Mouse (Mus musculus): ENCODE measurements around the gene Mfap1b. TPM values are rescaled to one million over a fixed set of nuclear protein-coding genes. Genes with fewer than 3 reads are reported as not detected.

The Mfap1b gene
- polyA plus RNA-seq, 1 experiment from 2014 or later, result 25.2 TPM

DNA sequence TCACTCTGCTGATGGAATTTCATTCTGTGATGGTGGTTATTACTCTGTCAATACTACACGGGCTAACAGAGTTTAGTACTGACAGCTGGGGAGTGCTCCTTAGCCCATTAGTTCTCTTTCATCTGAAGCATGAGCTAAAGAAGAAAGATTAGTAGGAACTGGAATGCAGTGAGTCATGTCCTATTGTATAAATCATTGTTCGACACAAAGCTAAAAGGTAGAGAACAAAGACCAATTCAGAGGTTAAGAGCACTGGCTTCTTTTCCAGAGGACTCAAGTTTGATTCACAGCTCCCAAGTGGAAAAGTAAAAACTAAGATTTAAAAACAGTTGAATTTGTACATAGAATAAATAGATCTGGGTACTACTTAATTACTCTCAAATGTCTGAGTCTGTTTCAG lies 13.8 kb downstream of the Mfap1b start:
- no peak for ATAC-seq (ENCODE audit: low FRiP score, low TSS enrichment)

GRCm38 (mm10) chr2:121456692-121457642 lies 16.9 kb downstream of the Mfap1b start, which contains the start of gene Serinc4:
Serinc4 (minus strand) TSS chr2:121456781.
- H3K27me3 ChIP-seq (ENCODE audit: control insufficient read depth, insufficient read depth, low read length), result no peaks in the 10 kb centered on the region
- no peaks in the 10 kb centered on the region for H3K4me1 ChIP-seq (replicated peaks; ENCODE audit: control insufficient read depth, insufficient read depth)
- H3K4me2 ChIP-seq (replicated peaks; ENCODE audit: low read depth), result peak within 1 kb of the TSS; percentile 65
- H3K9ac ChIP-seq (ENCODE audit: low read length), result peak within 1 kb of the TSS; percentile 64
- ATAC-seq (ENCODE audit: low FRiP score, low TSS enrichment) (peak; percentile 90), DNase-seq (ENCODE audit: low spot score) (peak; percentile 91)
- peak within 1 kb of the TSS; percentile 62 for H3K4me3 ChIP-seq (ENCODE audit: low read depth, low read length)
- no peaks in the 10 kb centered on the region for H3K9me3 ChIP-seq (ENCODE audit: control insufficient read depth, low read length)
- H3K36me3 ChIP-seq (ENCODE audit: control insufficient read depth, insufficient read depth, low read length), result no peaks in the 10 kb centered on the region; the same call in 1 of the 2 replicates
- TF ChIP-seq EP300 (optimal IDR thresholded peaks at IDR 0.05), result no peak
- TF ChIP-seq CTCF (IDR thresholded peaks at IDR 0.05; ENCODE audit: low read depth), result no peak
- H3K27ac ChIP-seq (replicated peaks), result peak within 1 kb of the TSS; percentile 82
- 3% methylated on average over 41 of the region's 41 CpGs for WGBS

More for the DNA sequence above, 13.8 kb downstream of the Mfap1b start:
- Histone ChIP-seq H3K36me3 (ENCODE audit: control insufficient read depth, insufficient read depth, low read length) (no peaks in the 10 kb centered on the region; the same call in 1 of the 2 replicates), H3K4me2 (replicated peaks; ENCODE audit: low read depth) (no peak overlapping the region), H3K9ac (ENCODE audit: low read length) (no peak overlapping the region), H3K4me1 (replicated peaks; ENCODE audit: control insufficient read depth, insufficient read depth) (no peaks in the 10 kb centered on the region), H3K27me3 (ENCODE audit: control insufficient read depth, insufficient read depth, low read length) (no peaks in the 10 kb centered on the region), H3K4me3 (ENCODE audit: low read depth, low read length) (no peak overlapping the region), H3K9me3 (ENCODE audit: control insufficient read depth, low read length) (no peaks in the 10 kb centered on the region), H3K27ac (replicated peaks) (no peak overlapping the region)
- TF ChIP-seq CTCF (IDR thresholded peaks at IDR 0.05; ENCODE audit: low read depth), result no peak
- no peak for TF ChIP-seq EP300 (optimal IDR thresholded peaks at IDR 0.05)
- WGBS, result 43% methylated on average over 2 of the region's 2 CpGs
- DNase-seq (ENCODE audit: low spot score), result no peak

- H3K36me3 ChIP-seq (ENCODE audit: control insufficient read depth, insufficient read depth, low read length), result no peaks in the 10 kb centered on the region; the same call in 1 of the 2 replicates
- no peak overlapping the region for H3K27ac ChIP-seq (replicated peaks)
- H3K27me3 ChIP-seq (ENCODE audit: control insufficient read depth, insufficient read depth, low read length), result no peaks in the 10 kb centered on the region
- DNase-seq (ENCODE audit: low spot score) (no peak), ATAC-seq (ENCODE audit: low FRiP score, low TSS enrichment) (no peak)
- no peak overlapping the region for H3K9ac ChIP-seq (ENCODE audit: low read length)
- no peaks in the 10 kb centered on the region for H3K4me1 ChIP-seq (replicated peaks; ENCODE audit: control insufficient read depth, insufficient read depth)
- no peak overlapping the region for H3K4me2 ChIP-seq (replicated peaks; ENCODE audit: low read depth)
- 66% methylated on average over 5 of the region's 5 CpGs for WGBS
- H3K9me3 ChIP-seq (ENCODE audit: control insufficient read depth, low read length), result no peaks in the 10 kb centered on the region
- no peak for TF ChIP-seq CTCF (IDR thresholded peaks at IDR 0.05; ENCODE audit: low read depth)
- TF ChIP-seq EP300 (optimal IDR thresholded peaks at IDR 0.05), result no peak
- H3K4me3 ChIP-seq (ENCODE audit: low read depth, low read length), result no peak overlapping the region
These were observed 18.3 kb downstream of the Mfap1b start for GRCm38 (mm10) chr2:121455534-121455933.

DNA sequence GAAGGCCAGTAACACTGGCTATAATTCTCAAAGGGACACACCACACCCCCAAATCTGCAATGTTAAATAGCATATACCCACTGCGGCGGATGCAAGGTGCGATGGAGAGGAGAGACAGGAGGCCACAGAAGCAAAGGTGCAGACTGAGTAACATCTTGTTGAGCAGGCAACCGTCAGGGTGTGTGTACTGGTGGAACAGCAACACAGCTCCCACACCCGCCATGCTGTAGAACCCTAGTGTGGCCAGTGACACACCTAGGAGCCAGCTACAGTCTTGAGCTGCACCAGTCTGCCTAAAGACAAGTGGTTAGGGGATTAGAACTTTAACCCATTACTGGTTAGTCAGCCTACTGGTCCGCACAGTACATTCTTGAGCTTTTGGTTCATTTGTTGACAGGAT lies 19.9 kb downstream of the Mfap1b start:
- ATAC-seq (ENCODE audit: low FRiP score, low TSS enrichment), result no peak
- Histone ChIP-seq H3K36me3 (ENCODE audit: control insufficient read depth, insufficient read depth, low read length) (no peaks in the 10 kb centered on the region; the same call in 1 of the 2 replicates), H3K4me3 (ENCODE audit: low read depth, low read length) (no peak overlapping the region), H3K4me1 (replicated peaks; ENCODE audit: control insufficient read depth, insufficient read depth) (no peaks in the 10 kb centered on the region), H3K9ac (ENCODE audit: low read length) (no peak overlapping the region), H3K4me2 (replicated peaks; ENCODE audit: low read depth) (no peak overlapping the region), H3K27me3 (ENCODE audit: control insufficient read depth, insufficient read depth, low read length) (no peaks in the 10 kb centered on the region), H3K9me3 (ENCODE audit: control insufficient read depth, low read length) (no peaks in the 10 kb centered on the region), H3K27ac (replicated peaks) (no peak overlapping the region)
- no peak for DNase-seq (ENCODE audit: low spot score)
- 83% methylated on average over 6 of the region's 6 CpGs for WGBS
- TF ChIP-seq CTCF (IDR thresholded peaks at IDR 0.05; ENCODE audit: low read depth) (no peak), EP300 (optimal IDR thresholded peaks at IDR 0.05) (no peak)

DNA sequence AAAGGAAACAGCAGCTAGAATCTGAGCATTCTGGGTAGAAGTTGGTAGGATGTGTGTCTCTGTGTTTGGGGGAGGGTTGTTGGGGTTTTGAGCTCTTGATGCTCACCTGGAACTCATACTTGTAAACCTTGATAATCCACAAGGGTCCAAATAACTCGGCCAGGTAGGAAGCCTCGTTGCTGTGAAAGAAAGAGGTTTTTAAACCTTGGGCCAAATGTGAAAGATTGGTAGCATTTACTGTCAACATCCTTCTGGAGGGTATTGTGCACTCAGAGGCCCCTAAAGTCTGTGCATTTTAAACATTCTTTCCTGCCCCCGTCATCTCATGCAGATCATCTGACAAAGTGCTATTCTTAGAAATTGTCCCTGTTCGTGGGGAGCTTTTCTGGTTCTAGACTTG lies 20.9 kb downstream of the Mfap1b start, which contains the start of gene Hypk:
Hypk (plus strand) TSS at position 301 of the 400 bp plus-strand sequence.
- Histone ChIP-seq H3K27me3 (ENCODE audit: control insufficient read depth, insufficient read depth, low read length) (no peaks in the 10 kb centered on the region), H3K36me3 (ENCODE audit: control insufficient read depth, insufficient read depth, low read length) (no peaks in the 10 kb centered on the region; the same call in 1 of the 2 replicates), H3K9me3 (ENCODE audit: control insufficient read depth, low read length) (no peaks in the 10 kb centered on the region), H3K9ac (ENCODE audit: low read length) (no peak within 1 kb of the TSS), H3K4me3 (ENCODE audit: low read depth, low read length) (no peak within 1 kb of the TSS), H3K27ac (replicated peaks) (no peak within 1 kb of the TSS; the same call in 1 of the 2 replicates), H3K4me2 (replicated peaks; ENCODE audit: low read depth) (no peak within 1 kb of the TSS), H3K4me1 (replicated peaks; ENCODE audit: control insufficient read depth, insufficient read depth) (no peaks in the 10 kb centered on the region)
- WGBS, result 49% methylated on average over 4 of the region's 4 CpGs
- TF ChIP-seq CTCF (IDR thresholded peaks at IDR 0.05; ENCODE audit: low read depth) (no peak), EP300 (optimal IDR thresholded peaks at IDR 0.05) (no peak)
- ATAC-seq (ENCODE audit: low FRiP score, low TSS enrichment) (no peak), DNase-seq (ENCODE audit: low spot score) (no peak)

DNA sequence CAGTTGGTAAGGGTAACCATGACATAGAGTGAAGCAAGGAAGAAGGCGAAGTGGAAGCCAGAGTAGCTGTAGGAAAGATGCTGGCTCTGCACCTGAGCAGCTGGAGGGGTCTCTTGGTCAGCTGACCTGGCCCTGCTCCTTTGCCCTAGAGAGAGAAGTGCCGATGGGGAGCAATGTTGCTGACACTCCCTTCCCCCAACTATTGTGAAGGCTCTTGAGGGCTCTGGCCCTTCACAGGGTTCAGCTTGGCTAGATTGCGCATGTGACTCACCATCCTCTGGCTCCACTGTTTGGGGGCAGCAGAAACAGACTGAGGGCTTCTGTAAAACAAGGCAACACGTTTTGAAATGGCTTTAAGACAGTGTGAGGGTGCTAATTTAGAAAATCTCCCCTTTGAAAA lies 21.5 kb downstream of the Mfap1b start:
- no peak overlapping the region for H3K4me2 ChIP-seq (replicated peaks; ENCODE audit: low read depth)
- H3K9ac ChIP-seq (ENCODE audit: low read length), result no peak overlapping the region
- no peak overlapping the region; the same call in 1 of the 2 replicates for H3K27ac ChIP-seq (replicated peaks)
- no peaks in the 10 kb centered on the region; the same call in 1 of the 2 replicates for H3K36me3 ChIP-seq (ENCODE audit: control insufficient read depth, insufficient read depth, low read length)
- no peaks in the 10 kb centered on the region for H3K27me3 ChIP-seq (ENCODE audit: control insufficient read depth, insufficient read depth, low read length)
- DNase-seq (ENCODE audit: low spot score) (no peak), ATAC-seq (ENCODE audit: low FRiP score, low TSS enrichment) (no peak)
- no peak for TF ChIP-seq CTCF (IDR thresholded peaks at IDR 0.05; ENCODE audit: low read depth)
- no peak for TF ChIP-seq EP300 (optimal IDR thresholded peaks at IDR 0.05)
- no peak overlapping the region for H3K4me3 ChIP-seq (ENCODE audit: low read depth, low read length)
- no peaks in the 10 kb centered on the region for H3K9me3 ChIP-seq (ENCODE audit: control insufficient read depth, low read length)
- WGBS, result 69% methylated on average over 4 of the region's 4 CpGs
- H3K4me1 ChIP-seq (replicated peaks; ENCODE audit: control insufficient read depth, insufficient read depth), result no peaks in the 10 kb centered on the region

Measured in stomach, postnatal 0 days (tissue).